Mouse (Mus musculus): Measurements from ENCODE around the gene Cdca5. TPM values are rescaled to one million over a fixed set of nuclear protein-coding genes. Genes with fewer than 3 reads are reported as not detected.

Gene Cdca5
- polyA plus RNA-seq, 1 experiment from 2014 or later, result 34.5 TPM

DNA sequence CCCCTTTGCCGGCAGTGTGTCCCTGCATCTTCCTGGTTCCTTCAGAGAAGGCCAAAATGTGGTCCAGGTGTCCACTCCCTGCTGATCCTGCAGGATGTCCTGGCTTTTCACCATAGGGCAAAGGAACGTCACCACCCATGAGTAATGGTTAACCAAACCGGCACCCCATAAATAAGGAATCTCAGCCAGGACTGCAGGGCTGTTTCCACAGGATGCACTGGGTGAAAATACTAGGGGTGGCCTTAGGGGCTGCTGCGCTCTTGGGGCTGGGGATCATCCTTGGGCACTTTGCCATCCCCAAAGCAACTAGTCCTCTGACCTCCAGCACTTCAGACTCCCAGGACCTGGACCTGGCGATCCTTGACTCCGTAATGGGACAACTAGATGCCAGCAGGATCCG, 20.8 kb downstream of the Cdca5 start, which contains the start of gene Naaladl1:
Gene Naaladl1 (plus strand): TSS at position 197 of the 400 bp plus-strand sequence.
- no peaks in the 10 kb centered on the region for H3K27me3 ChIP-seq
- H3K4me1 ChIP-seq (replicated peaks), result peaks cover 50% of the 10 kb centered on the region
- no peak within 1 kb of the TSS for H3K27ac ChIP-seq (replicated peaks)
- 0 out of 2 replicates have a peak within 1 kb of the TSS, but pooled peaks have one; percentile 15 for H3K9ac ChIP-seq
- H3K4me3 ChIP-seq (replicated peaks), result no peak within 1 kb of the TSS
- no peaks in the 10 kb centered on the region for H3K36me3 ChIP-seq (replicated peaks)
- no peak for ATAC-seq (ENCODE audit: insufficient read depth)
- no peaks in the 10 kb centered on the region for H3K9me3 ChIP-seq (replicated peaks)
- WGBS (ENCODE audit: insufficient replicate concordance), result 83% methylated on average over 7 of the region's 7 CpGs
- peak within 1 kb of the TSS; percentile 18 for H3K4me2 ChIP-seq

DNA sequence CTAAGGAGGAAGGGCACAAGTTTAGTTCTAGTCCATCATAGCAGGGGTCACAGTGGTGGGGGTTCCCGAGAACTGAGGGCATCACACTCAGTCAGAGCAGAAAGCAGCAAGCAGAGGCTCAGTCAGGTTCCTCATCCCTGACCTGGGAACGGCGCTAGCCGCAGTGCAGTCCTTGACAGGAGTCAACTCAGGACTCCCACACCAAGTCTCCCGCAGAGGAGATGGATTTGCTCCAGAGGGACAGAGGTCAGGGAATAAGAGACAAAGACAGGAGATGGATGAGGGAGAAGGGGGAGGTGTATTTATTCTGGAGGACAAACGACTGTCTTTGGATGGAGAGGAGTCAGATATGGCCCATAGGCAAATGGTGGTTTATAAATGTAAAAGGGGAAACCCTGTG, 28.3 kb downstream of the Cdca5 start:
- no peak for ATAC-seq (ENCODE audit: insufficient read depth)
- Histone ChIP-seq H3K4me1 (replicated peaks) (peaks cover 18% of the 10 kb centered on the region), H3K36me3 (replicated peaks) (peaks cover 35% of the 10 kb centered on the region), H3K9me3 (replicated peaks) (no peaks in the 10 kb centered on the region), H3K4me2 (no peak overlapping the region), H3K27ac (replicated peaks) (no peak overlapping the region), H3K9ac (no peak overlapping the region), H3K4me3 (replicated peaks) (no peak overlapping the region), H3K27me3 (no peaks in the 10 kb centered on the region)
- 64% methylated on average over 6 of the region's 6 CpGs for WGBS (ENCODE audit: insufficient replicate concordance)

DNA sequence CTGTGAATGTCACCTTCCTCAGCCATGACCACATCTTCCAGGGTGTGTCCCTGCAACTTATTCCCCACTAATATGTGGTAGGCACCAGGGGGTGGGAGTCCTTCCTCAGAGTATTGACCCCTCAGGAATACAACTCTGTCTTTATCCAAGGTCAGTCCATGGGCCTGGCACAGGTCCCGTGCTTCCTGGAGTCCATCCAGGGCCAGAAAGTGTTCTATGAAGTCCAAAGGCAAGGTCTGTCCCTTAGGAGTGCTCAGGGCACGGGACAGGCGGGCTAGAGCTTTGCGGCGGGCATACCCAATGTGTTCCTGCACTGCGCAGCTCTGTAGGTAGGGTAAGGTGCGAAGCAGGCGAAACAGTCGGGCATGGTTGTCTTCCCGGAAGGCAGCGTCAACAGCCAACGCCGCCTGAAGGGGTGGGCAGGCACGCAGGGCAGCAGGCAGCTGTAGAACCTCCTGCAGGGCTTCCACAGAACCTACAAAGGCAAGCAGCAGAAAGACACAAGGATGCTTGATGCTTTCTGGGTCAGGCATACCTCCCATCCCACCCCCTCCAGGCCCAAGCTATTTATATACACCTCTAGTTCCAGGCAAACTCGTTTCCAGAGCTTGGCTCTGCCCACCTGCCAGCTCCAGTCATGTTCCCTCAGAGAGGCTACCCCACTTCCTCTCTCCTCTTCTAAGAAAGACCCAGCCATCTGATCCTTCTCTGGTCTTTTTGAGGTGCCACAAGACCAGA, 31.5 kb downstream of the Cdca5 start:
- H3K4me3 ChIP-seq (replicated peaks), result peak overlapping the region; percentile 80; the same call in 1 of the 2 replicates
- 0 out of 2 replicates have a peak overlapping the region, but pooled peaks have one; percentile 6 for H3K27ac ChIP-seq (replicated peaks)
- H3K27me3 ChIP-seq, result no peaks in the 10 kb centered on the region
- H3K36me3 ChIP-seq (replicated peaks), result peaks cover 58% of the 10 kb centered on the region
- ATAC-seq (ENCODE audit: insufficient read depth), result no peak
- peak overlapping the region; percentile 94 for H3K4me2 ChIP-seq
- no peaks in the 10 kb centered on the region for H3K9me3 ChIP-seq (replicated peaks)
- peaks cover 34% of the 10 kb centered on the region for H3K4me1 ChIP-seq (replicated peaks)
- no peak overlapping the region; the same call in 1 of the 2 replicates for H3K9ac ChIP-seq
- WGBS (ENCODE audit: insufficient replicate concordance), result 84% methylated on average over 15 of the region's 15 CpGs

DNA sequence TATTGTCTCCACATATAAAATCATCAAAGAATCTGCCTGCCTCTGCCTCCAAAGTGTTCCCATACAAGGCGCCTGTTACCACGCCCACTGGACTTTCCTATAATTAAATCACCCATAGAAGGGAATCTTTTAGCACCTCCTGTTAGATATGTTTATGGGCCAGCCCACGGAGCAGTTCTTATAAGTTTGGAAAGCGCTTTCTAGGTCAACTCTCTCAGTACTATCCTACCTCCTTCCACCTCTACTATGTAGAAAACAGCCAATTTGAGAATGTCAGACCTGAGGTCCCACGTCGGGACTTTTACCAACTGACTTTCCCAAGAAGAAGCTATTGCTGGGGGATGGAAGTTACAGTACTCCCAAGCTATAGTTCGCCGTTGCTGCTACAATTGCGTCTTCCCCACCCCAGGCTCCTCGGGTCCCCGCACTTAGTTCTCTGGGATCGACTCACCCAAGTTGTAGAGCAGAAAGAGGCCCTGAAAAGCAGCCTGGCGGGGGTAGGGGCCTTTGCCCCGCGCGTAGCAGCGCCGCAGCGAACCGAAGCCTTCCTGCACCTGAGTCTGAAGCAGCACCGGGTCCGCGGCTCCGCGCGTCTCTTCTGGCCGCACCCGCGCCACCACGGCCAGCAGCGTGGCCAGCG, 32.7 kb downstream of the Cdca5 start:
- H3K27ac ChIP-seq (replicated peaks), result peak overlapping the region; percentile 97
- peaks cover 39% of the 10 kb centered on the region for H3K4me1 ChIP-seq (replicated peaks)
- peak overlapping the region; percentile 86 for H3K9ac ChIP-seq
- WGBS (ENCODE audit: insufficient replicate concordance), result 2% methylated on average over 32 of the region's 32 CpGs
- no peaks in the 10 kb centered on the region for H3K9me3 ChIP-seq (replicated peaks)
- peak overlapping the region; percentile 94 for H3K4me2 ChIP-seq
- peaks cover 70% of the 10 kb centered on the region for H3K36me3 ChIP-seq (replicated peaks)
- H3K4me3 ChIP-seq (replicated peaks), result peak overlapping the region; percentile 80
- ATAC-seq (ENCODE audit: insufficient read depth), result no peak
- no peaks in the 10 kb centered on the region for H3K27me3 ChIP-seq

DNA sequence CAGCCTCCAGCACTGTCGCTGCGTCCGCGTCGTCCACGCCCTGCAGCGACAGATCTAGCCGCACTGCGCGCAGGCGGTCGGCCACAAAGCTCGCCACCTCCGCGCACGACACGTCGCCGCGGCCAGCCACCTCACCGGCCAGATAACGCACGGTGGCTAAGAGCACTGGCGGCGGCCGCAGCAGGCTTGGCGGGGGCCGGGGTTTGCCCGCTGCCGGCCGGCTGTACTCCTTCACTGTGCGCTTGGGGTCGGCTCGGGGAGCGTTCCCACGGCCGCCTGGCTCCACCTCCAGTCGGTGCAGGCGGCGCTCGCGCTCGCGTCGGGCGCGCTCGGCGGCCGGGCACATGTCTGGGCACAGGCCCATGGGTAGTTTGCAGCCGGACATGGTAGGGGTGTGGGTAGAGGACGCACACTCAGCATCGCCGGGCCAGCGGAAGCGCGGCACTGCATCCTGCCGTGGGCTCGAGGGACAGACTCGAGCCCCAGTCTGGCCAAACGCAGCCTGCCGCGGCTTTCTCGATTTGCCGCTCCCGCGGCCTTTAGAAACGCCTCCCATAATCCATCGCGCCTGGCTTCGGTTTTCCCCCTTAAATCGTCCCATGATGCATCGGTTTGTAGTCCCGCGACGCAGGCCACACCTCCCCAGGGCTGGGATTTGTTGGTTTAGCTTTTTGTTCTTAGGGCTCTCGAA, 33.3 kb downstream of the Cdca5 start, which contains the start of gene Sac3d1:
Gene Sac3d1 (minus strand): TSS at position 665 of the 691 bp plus-strand sequence.
- ATAC-seq (ENCODE audit: insufficient read depth), result peak; percentile 81
- H3K36me3 ChIP-seq (replicated peaks), result peaks cover 75% of the 10 kb centered on the region
- peak within 1 kb of the TSS; percentile 86 for H3K9ac ChIP-seq
- H3K27ac ChIP-seq (replicated peaks), result peak within 1 kb of the TSS; percentile 97
- H3K4me1 ChIP-seq (replicated peaks), result peaks cover 43% of the 10 kb centered on the region
- H3K27me3 ChIP-seq, result no peaks in the 10 kb centered on the region
- under 1% methylated on average over 77 of the region's 77 CpGs for WGBS (ENCODE audit: insufficient replicate concordance)
- peak within 1 kb of the TSS; percentile 94 for H3K4me2 ChIP-seq
- peak within 1 kb of the TSS; percentile 80 for H3K4me3 ChIP-seq (replicated peaks)
- no peaks in the 10 kb centered on the region for H3K9me3 ChIP-seq (replicated peaks)

DNA sequence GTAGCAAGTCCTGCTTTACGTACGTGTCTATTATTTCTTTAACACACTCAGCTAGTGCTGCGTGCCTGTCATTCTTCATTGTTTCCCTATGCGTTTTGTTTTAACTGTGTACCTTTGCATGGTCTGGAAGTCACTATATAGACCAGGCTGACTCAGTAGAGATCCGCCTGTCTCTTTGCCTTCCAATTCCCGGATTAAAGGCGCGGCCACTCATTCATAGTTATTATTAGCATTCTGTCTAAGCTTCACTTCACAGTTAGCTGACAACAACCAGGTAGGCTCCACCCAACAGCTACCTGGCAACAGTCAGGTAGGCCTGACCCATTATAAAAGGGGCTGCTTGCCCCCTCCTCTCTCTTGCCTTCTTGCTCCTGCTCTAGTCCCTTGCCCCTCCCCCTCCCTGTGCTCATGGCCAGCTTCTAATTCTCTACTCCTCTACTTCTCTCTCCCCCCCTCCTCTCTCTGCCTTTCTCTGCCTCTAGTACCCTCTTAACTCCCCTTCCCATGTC, 33.9 kb downstream of the Cdca5 start:
- peak overlapping the region; percentile 94 for H3K4me2 ChIP-seq
- H3K9ac ChIP-seq, result peak overlapping the region; percentile 86; the same call in 1 of the 2 replicates
- H3K27me3 ChIP-seq, result no peaks in the 10 kb centered on the region
- H3K4me3 ChIP-seq (replicated peaks), result peak overlapping the region; percentile 80
- H3K27ac ChIP-seq (replicated peaks), result peak overlapping the region; percentile 97
- WGBS (ENCODE audit: insufficient replicate concordance), result 3% methylated on average over 8 of the region's 8 CpGs
- H3K4me1 ChIP-seq (replicated peaks), result peaks cover 45% of the 10 kb centered on the region
- no peak for ATAC-seq (ENCODE audit: insufficient read depth)
- no peaks in the 10 kb centered on the region for H3K9me3 ChIP-seq (replicated peaks)
- peaks cover 78% of the 10 kb centered on the region for H3K36me3 ChIP-seq (replicated peaks)

DNA sequence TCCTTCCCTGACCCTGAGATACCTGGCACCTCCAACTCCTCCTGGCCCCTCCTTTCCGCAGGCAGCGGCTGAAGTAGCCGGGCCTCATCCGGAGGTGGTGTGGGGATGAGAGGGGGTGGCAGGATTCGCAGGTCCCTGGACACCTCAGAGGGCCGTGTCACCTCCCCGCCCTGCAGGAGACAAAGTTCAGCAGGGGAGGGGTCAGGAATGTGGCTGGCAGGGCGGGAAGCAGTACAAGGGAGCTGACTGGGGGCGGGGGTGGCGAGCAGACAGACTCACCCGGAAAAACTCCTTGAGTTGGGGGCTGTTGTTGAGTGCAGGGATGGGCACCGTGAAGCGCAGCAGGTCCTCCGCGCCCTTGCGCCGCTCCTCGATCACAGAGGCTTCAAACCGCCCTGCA, 37.0 kb downstream of the Cdca5 start:
- 0 out of 2 replicates have a peak, but pooled peaks have one; percentile 11 for ATAC-seq (ENCODE audit: insufficient read depth)

DNA sequence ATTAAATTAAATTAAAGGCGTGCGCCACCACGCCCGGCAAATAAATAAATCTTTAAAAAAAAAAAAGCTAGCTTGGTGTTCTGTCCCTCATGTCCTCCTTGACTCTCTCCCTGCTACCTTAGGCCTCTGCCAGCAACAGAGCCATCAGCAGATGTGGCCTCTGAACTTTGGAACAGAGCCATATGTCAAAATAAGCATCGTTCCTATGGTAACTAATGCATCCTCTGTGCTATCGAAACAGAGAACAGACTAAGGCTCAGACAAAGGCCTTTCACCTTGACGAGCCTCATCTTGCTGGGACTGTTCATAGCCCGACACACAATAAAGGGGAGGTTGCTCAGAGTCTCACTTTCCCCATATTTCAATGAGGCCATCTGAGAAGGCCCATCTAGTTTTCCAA, 38.5 kb downstream of the Cdca5 start:
- H3K4me3 ChIP-seq (replicated peaks), result no peak overlapping the region
- ATAC-seq (ENCODE audit: insufficient read depth), result no peak
- 81% methylated on average over 8 of the region's 8 CpGs for WGBS (ENCODE audit: insufficient replicate concordance)
- peaks cover 51% of the 10 kb centered on the region for H3K36me3 ChIP-seq (replicated peaks)
- H3K27me3 ChIP-seq, result no peaks in the 10 kb centered on the region
- peaks cover 56% of the 10 kb centered on the region for H3K4me1 ChIP-seq (replicated peaks)
- H3K9me3 ChIP-seq (replicated peaks), result no peaks in the 10 kb centered on the region
- H3K4me2 ChIP-seq, result no peak overlapping the region
- no peak overlapping the region for H3K27ac ChIP-seq (replicated peaks)
- H3K9ac ChIP-seq, result no peak overlapping the region

More for the DNA sequence above, 37.0 kb downstream of the Cdca5 start:
- Histone ChIP-seq H3K27ac (replicated peaks) (peak overlapping the region; percentile 65), H3K36me3 (replicated peaks) (peaks cover 54% of the 10 kb centered on the region), H3K9me3 (replicated peaks) (no peaks in the 10 kb centered on the region), H3K4me3 (replicated peaks) (peak overlapping the region; percentile 26), H3K4me2 (peak overlapping the region; percentile 48), H3K27me3 (no peaks in the 10 kb centered on the region), H3K4me1 (replicated peaks) (peaks cover 53% of the 10 kb centered on the region), H3K9ac (0 out of 2 replicates have a peak overlapping the region, but pooled peaks have one; percentile 15)
- 66% methylated on average over 19 of the region's 19 CpGs for WGBS (ENCODE audit: insufficient replicate concordance)

DNA sequence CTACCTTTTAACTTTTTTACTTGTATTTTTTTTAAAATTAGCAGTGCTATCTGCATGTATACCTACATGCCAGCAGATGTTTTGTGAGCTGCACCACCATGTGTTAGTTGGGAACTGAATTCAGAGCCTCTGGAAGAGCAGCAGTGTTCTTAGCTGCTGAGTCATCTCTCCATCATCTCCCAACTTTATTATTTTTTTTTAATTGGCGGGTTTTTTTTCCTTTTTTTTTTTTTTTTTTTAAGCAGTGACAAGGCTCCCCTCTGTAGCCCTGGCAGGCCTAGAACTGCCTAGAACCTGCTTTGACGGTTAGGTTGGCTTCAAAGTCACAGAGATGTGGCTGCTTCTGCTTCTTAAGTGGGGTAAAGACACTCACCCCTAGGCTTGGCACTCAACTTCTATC, 40.1 kb downstream of the Cdca5 start:
- H3K27ac ChIP-seq (replicated peaks), result 0 out of 2 replicates have a peak overlapping the region, but pooled peaks have one; percentile 29
- WGBS (ENCODE audit: insufficient replicate concordance), result 66% methylated on average over 2 of the region's 2 CpGs

DNA sequence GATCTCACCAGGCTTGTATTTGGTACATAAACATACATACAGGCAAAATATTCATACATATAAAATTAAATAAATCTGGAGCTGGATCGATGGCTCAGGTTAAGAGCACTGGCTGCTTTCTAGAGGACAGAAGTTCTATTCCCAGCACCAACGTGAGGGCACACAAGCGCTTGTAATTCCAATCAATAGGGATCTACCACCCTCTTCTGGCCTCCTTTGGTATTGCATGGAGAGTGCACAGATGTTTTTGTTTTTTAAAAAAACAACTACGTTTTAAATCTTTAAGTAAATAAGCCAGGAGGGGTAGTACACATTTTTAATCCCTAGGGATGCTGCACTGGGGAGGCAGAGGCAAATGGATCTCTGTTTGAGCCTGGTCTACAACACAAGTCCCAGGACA, 41.5 kb downstream of the Cdca5 start:
- Histone ChIP-seq H3K4me2 (peak overlapping the region; percentile 86), H3K27me3 (no peaks in the 10 kb centered on the region), H3K4me3 (replicated peaks) (peak overlapping the region; percentile 76), H3K36me3 (replicated peaks) (peaks cover 28% of the 10 kb centered on the region), H3K9me3 (replicated peaks) (no peaks in the 10 kb centered on the region), H3K27ac (replicated peaks) (peak overlapping the region; percentile 99), H3K4me1 (replicated peaks) (peaks cover 70% of the 10 kb centered on the region), H3K9ac (peak overlapping the region; percentile 49; the same call in 1 of the 2 replicates)
- WGBS (ENCODE audit: insufficient replicate concordance), result 18% methylated on average over 4 of the region's 4 CpGs
- ATAC-seq (ENCODE audit: insufficient read depth), result no peak

More for the DNA sequence above, 40.1 kb downstream of the Cdca5 start:
- Histone ChIP-seq H3K27me3 (no peaks in the 10 kb centered on the region), H3K4me2 (no peak overlapping the region), H3K4me1 (replicated peaks) (peaks cover 58% of the 10 kb centered on the region), H3K4me3 (replicated peaks) (no peak overlapping the region), H3K9me3 (replicated peaks) (no peaks in the 10 kb centered on the region), H3K9ac (no peak overlapping the region), H3K36me3 (replicated peaks) (peaks cover 42% of the 10 kb centered on the region)
- ATAC-seq (ENCODE audit: insufficient read depth), result no peak

Data from liver, embryonic 15.5 days (tissue).